Mouse (Mus musculus) left cerebral cortex, adult 2 months (tissue): ENCODE measurements around the gene Scn11a. TPM values are rescaled to one million over a fixed set of nuclear protein-coding genes. Genes with fewer than 3 reads are reported as not detected.

Experiments
- DNase-seq, 2 experiments: peaks; one replicate each; pipeline ENCODE4 v3.0.0; 2021 to 2022; ENCODE audit warnings: low spot score in 2 of 2, mixed read lengths in 1 of 2; ENCODE audit errors: extremely low spot score in 1 of 2
- H3K27ac ChIP-seq: fragments of 200-600 bp; 2 replicates; pipeline ENCODE4 v1.8.1; 2022
- H3K4me3 ChIP-seq: fragments of 200-600 bp; 2 replicates; pipeline ENCODE4 v1.8.1; 2022
- CTCF ChIP-seq: fragments of 200-600 bp; IDR thresholded peaks from 2 replicates; pipeline ENCODE4 v1.8.1; 2022; ENCODE audit warnings: antibody characterized with exemption, mild to moderate bottlenecking, moderate library complexity
- intact Hi-C: fragments of 180-260 bp; cut with DNase I; formaldehyde crosslinking; loops from one replicate; pipeline ENCODE4 v1.15.1; 2025
- total RNA-seq, 2 experiments: library from RNA; stranded (reverse); gene quantifications; 2 replicates each; pipeline ENCODE4 v1.2.3; 2021

Gene Scn11a
- total RNA-seq, 2 experiments from 2014 or later: 0.16 to 0.25 TPM

DNA sequence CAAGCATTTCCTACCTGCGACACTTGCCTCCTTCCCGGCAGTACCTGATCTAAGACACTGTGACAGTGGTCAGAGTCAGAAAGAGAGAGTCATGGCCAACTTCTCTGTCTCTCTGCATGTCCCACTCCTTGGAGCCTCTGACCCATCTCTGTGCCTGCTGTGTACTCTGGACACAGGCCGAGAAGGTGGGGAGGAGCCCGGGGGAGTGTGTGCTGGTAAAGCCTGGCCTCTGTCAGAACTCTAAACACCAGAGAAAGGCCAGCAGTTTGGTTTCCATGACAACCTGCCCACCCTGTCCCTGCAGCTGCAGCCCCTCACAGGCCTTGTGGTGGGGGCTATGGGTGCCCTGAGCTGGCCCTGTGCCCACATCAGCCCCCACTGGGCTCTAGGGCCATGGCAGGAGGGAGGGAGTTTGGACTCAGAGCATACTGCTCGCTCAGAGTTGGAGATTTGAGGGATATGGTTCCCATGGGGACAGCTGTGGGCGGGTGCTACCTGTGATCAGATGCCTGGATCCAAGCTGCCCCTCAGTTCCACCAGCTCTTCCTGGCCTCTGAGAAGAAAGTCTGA lies 99.9 kb downstream of the Scn11a start:
- Histone ChIP-seq H3K4me3 (no peak overlapping the region), H3K27ac (no peak overlapping the region)
- no peak for DNase-seq
- no peak for TF ChIP-seq CTCF
- intact Hi-C loops: no loop called here

- TF ChIP-seq CTCF: no peak
- H3K4me3 ChIP-seq: no peak within 1 kb of the TSS
- H3K27ac ChIP-seq: no peak within 1 kb of the TSS
- DNase-seq: no peak
- intact Hi-C loops: no loop called here
Measured at GRCm38 (mm10) chr9:119719222-119719621, 106.0 kb downstream of the Scn11a start, which contains the start of gene Scn10a. TSS of gene Scn10a (minus strand) at chr9:119719322.

GRCm38 (mm10) chr9:119706700-119707099 lies 118.6 kb downstream of the Scn11a start:
- no peak overlapping the region for H3K4me3 ChIP-seq
- TF ChIP-seq CTCF: no peak
- no peak for DNase-seq
- intact Hi-C loops: loop anchor here (5.0 kb wide), 1 partner anchor 46 kb away; no protein-coding TSS in a partner anchor
- no peak overlapping the region for H3K27ac ChIP-seq

Other genes starting within 250 kb of the Scn11a start
- 1 to 10 TPM; 3.9 to 5.0 TPM for gene Scn5a, start 246.4 kb downstream of the Scn11a start, total RNA-seq
- under 1 TPM; 0.14 to 0.20 TPM for gene Scn10a, start 106.1 kb downstream of the Scn11a start, total RNA-seq
- gene Wdr48, start 69.4 kb upstream of the Scn11a start, total RNA-seq: 10 to 100 TPM; 79.3 to 85.8 TPM
- gene Gorasp1, start 112.1 kb upstream of the Scn11a start, total RNA-seq: 10 to 100 TPM; 30.7 to 38.0 TPM
- gene Ttc21a, start 112.2 kb upstream of the Scn11a start, total RNA-seq: under 1 TPM; 0.45 to 0.77 TPM
- 10 to 100 TPM; 28.7 to 31.3 TPM for gene Csrnp1, start 159.2 kb upstream of the Scn11a start, total RNA-seq
- gene Xirp1, start 198.1 kb upstream of the Scn11a start, total RNA-seq: under 1 TPM; 0.14 to 0.20 TPM
- 10 to 100 TPM; 28.6 to 30.9 TPM for gene Cx3cr1, start 244.4 kb upstream of the Scn11a start, total RNA-seq